Comparison of ENCODE assay signal across 27 mouse cellular contexts in the genomic region with DNA sequence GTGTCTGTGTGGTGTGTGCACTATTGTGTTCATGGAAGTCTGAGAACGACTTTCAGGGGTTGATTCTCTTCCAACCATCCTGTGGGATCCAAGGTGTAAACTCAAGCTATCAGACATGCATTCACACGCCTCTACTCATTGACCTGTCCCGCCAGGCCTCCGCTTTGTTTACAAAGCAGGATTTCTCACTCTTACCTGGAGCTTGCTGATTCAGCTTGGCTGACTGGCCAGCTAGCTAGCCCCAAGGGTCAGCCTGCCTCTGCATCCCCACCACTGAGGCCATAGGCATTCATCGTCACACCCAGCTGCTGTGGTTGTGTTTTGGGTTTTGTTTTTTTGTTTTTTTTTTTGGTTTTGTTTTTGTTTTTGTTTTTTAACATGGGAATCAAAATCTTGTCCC. TPM values are rescaled to one million over a fixed set of nuclear protein-coding genes. Genes with fewer than 3 reads are reported as not detected.
A peak's percentile ranks its signal among the peaks of the same experiment; 100 is the strongest.
DNase-seq lines count a peak whose midpoint lies in the region; ATAC-seq and TF ChIP-seq lines count a peak whose summit lies in the region.
"Had no signal": no experiment of that assay in that cellular context is flagged by ENCODE, and none has a peak within 500 bp of the region (broad histone marks: within the 10 kb centered on the region; RNA-seq: fewer than 3 reads in every experiment).

No protein-coding gene starts in this region.

- TF ChIP-seq EP300 in liver, postnatal 0 days (IDR thresholded peaks at IDR 0.05; ENCODE audit: low read depth) = no peak

- H3K4me1 ChIP-seq in liver, postnatal 0 days (ENCODE audit: insufficient read depth) = peaks cover 4% of the 10 kb centered on the region; the same call in 1 of the 2 replicates
- peaks cover 4% of the 10 kb centered on the region; the same call in 1 of the 2 replicates for H3K4me1 ChIP-seq in liver, embryonic 12.5 days
- no peaks in the 10 kb centered on the region for H3K4me1 ChIP-seq in intestine, postnatal 0 days (replicated peaks; ENCODE audit: control insufficient read depth, insufficient read depth, low read length)
- H3K4me1 ChIP-seq in stomach, embryonic 16.5 days (ENCODE audit: control insufficient read depth, insufficient read depth, low read length) = peaks cover 11% of the 10 kb centered on the region; the same call in 1 of the 2 replicates
- peaks cover 8% of the 10 kb centered on the region for H3K4me1 ChIP-seq in embryonic facial prominence, embryonic 10.5 days
- no peaks in the 10 kb centered on the region for H3K4me1 ChIP-seq in cerebellum, adult 2 months (ENCODE audit: control insufficient read depth, insufficient read depth, low read length)

- no peak for TF ChIP-seq CTCF in liver, postnatal 0 days (IDR thresholded peaks at IDR 0.05; ENCODE audit: low read depth)
- TF ChIP-seq CTCF in intestine, postnatal 0 days (IDR thresholded peaks at IDR 0.05; ENCODE audit: low read depth) = no peak
- no peak for TF ChIP-seq CTCF in cerebellum, adult 2 months (IDR thresholded peaks at IDR 0.05; ENCODE audit: borderline replicate concordance, insufficient read depth, low read depth, low read length)

- no peak overlapping the region for H3K9ac ChIP-seq in liver, postnatal 0 days (replicated peaks)
- no peak overlapping the region for H3K9ac ChIP-seq in liver, embryonic 12.5 days
- no peak overlapping the region for H3K9ac ChIP-seq in intestine, postnatal 0 days (ENCODE audit: low read depth, low read length)
- H3K9ac ChIP-seq in stomach, embryonic 16.5 days (ENCODE audit: low read length) = no peak overlapping the region
- H3K9ac ChIP-seq: embryonic facial prominence, embryonic 12.5 days; embryonic facial prominence, embryonic 15.5 days; forebrain, postnatal 0 days; heart, embryonic 12.5 days; heart, embryonic 15.5 days; hindbrain, embryonic 14.5 days had no signal

- peak; percentile 34 for DNase-seq in liver, postnatal 0 days
- DNase-seq in embryonic facial prominence, embryonic 10.5 days (ENCODE audit: low spot score) = no peak
- DNase-seq in cerebellum, adult 2 months = no peak
- DNase-seq: adrenal gland, postnatal 14 days; cerebellum, adult 11-12 months; cerebellum, adult 9-10 months; forebrain, postnatal 0 days; gastrocnemius, adult 2 months; gastrocnemius, postnatal 14 days; heart, postnatal 4 days had no signal

- H3K27ac ChIP-seq in liver, postnatal 0 days (ENCODE audit: low read depth) = peak overlapping the region; percentile 80
- H3K27ac ChIP-seq in liver, embryonic 12.5 days = no peak overlapping the region
- H3K27ac ChIP-seq in intestine, postnatal 0 days (ENCODE audit: low read depth, low read length) = peak overlapping the region; percentile 22; the same call in 1 of the 2 replicates
- H3K27ac ChIP-seq in stomach, embryonic 16.5 days (ENCODE audit: low read length) = peak overlapping the region; percentile 69
- H3K27ac ChIP-seq in embryonic facial prominence, embryonic 10.5 days (replicated peaks) = no peak overlapping the region
- H3K27ac ChIP-seq in cerebellum, adult 2 months (ENCODE audit: insufficient read depth, low read length) = no peak overlapping the region
- H3K27ac ChIP-seq: embryonic facial prominence, embryonic 12.5 days; embryonic facial prominence, embryonic 15.5 days; heart, embryonic 15.5 days; hindbrain, embryonic 14.5 days; hindbrain, postnatal 0 days had no signal

- no peaks in the 10 kb centered on the region for H3K36me3 ChIP-seq in liver, postnatal 0 days (replicated peaks; ENCODE audit: insufficient read depth, low read length)
- no peaks in the 10 kb centered on the region for H3K36me3 ChIP-seq in liver, embryonic 12.5 days
- no peaks in the 10 kb centered on the region for H3K36me3 ChIP-seq in intestine, postnatal 0 days (ENCODE audit: control insufficient read depth, insufficient read depth)
- no peaks in the 10 kb centered on the region for H3K36me3 ChIP-seq in stomach, embryonic 16.5 days (ENCODE audit: control insufficient read depth, insufficient read depth, low read length)
- H3K36me3 ChIP-seq in embryonic facial prominence, embryonic 10.5 days (replicated peaks) = no peaks in the 10 kb centered on the region
- H3K36me3 ChIP-seq: embryonic facial prominence, embryonic 12.5 days; embryonic facial prominence, embryonic 15.5 days; heart, embryonic 12.5 days; heart, embryonic 15.5 days had no signal

- H3K4me3 ChIP-seq in liver, postnatal 0 days (ENCODE audit: low read depth, low read length) = no peak overlapping the region
- no peak overlapping the region for H3K4me3 ChIP-seq in liver, embryonic 12.5 days
- no peak overlapping the region for H3K4me3 ChIP-seq in intestine, postnatal 0 days (ENCODE audit: low read depth, low read length)
- no peak overlapping the region for H3K4me3 ChIP-seq in stomach, embryonic 16.5 days (replicated peaks; ENCODE audit: low read length)
- no peak overlapping the region for H3K4me3 ChIP-seq in embryonic facial prominence, embryonic 10.5 days
- no peak overlapping the region for H3K4me3 ChIP-seq in cerebellum, adult 2 months (replicated peaks; ENCODE audit: insufficient read depth, low read depth, low read length)
- H3K4me3 ChIP-seq: embryonic facial prominence, embryonic 12.5 days; embryonic facial prominence, embryonic 15.5 days; gastrocnemius, adult 2 months; heart, embryonic 12.5 days; heart, embryonic 15.5 days had no signal

- peak overlapping the region; percentile 15; the same call in 1 of the 2 replicates for H3K4me2 ChIP-seq in liver, postnatal 0 days (ENCODE audit: low read depth, low read length)
- no peak overlapping the region for H3K4me2 ChIP-seq in liver, embryonic 12.5 days
- no peak overlapping the region for H3K4me2 ChIP-seq in intestine, postnatal 0 days (replicated peaks; ENCODE audit: low read depth)
- H3K4me2 ChIP-seq in stomach, embryonic 16.5 days (ENCODE audit: low read depth, low read length) = 0 out of 2 replicates have a peak overlapping the region, but pooled peaks have one; percentile 12
- H3K4me2 ChIP-seq: embryonic facial prominence, embryonic 12.5 days; embryonic facial prominence, embryonic 15.5 days; heart, embryonic 12.5 days; heart, embryonic 15.5 days; hindbrain, embryonic 14.5 days had no signal

- TF ChIP-seq POLR2A in cerebellum, adult 2 months (IDR thresholded peaks at IDR 0.05; ENCODE audit: borderline replicate concordance, insufficient read depth, low read length) = no peak

- H3K9me3 ChIP-seq in liver, postnatal 0 days (ENCODE audit: low read length) = peaks cover 3% of the 10 kb centered on the region; the same call in 1 of the 2 replicates
- H3K9me3 ChIP-seq in liver, embryonic 12.5 days (replicated peaks) = peaks cover 4% of the 10 kb centered on the region; the same call in 1 of the 2 replicates
- no peaks in the 10 kb centered on the region for H3K9me3 ChIP-seq in intestine, postnatal 0 days (ENCODE audit: control insufficient read depth)
- H3K9me3 ChIP-seq in stomach, embryonic 16.5 days (replicated peaks; ENCODE audit: control insufficient read depth, low read length) = peaks cover 2% of the 10 kb centered on the region
- H3K9me3 ChIP-seq in embryonic facial prominence, embryonic 10.5 days = no peaks in the 10 kb centered on the region
- H3K9me3 ChIP-seq: embryonic facial prominence, embryonic 15.5 days; heart, embryonic 15.5 days had no signal

- H3K27me3 ChIP-seq in liver, postnatal 0 days (ENCODE audit: insufficient read depth, low read length) = no peaks in the 10 kb centered on the region
- H3K27me3 ChIP-seq in liver, embryonic 12.5 days (replicated peaks) = peaks cover 29% of the 10 kb centered on the region
- H3K27me3 ChIP-seq in intestine, postnatal 0 days (replicated peaks; ENCODE audit: control insufficient read depth, insufficient read depth, low read length) = no peaks in the 10 kb centered on the region
- no peaks in the 10 kb centered on the region for H3K27me3 ChIP-seq in stomach, embryonic 16.5 days (ENCODE audit: control insufficient read depth, insufficient read depth, low read length)
- H3K27me3 ChIP-seq in embryonic facial prominence, embryonic 10.5 days (replicated peaks; ENCODE audit: low read depth, poor library complexity, severe bottlenecking) = no peaks in the 10 kb centered on the region; the same call in 1 of the 2 replicates
- no peaks in the 10 kb centered on the region for H3K27me3 ChIP-seq in cerebellum, adult 2 months (ENCODE audit: control insufficient read depth, insufficient read depth, low read length)
- H3K27me3 ChIP-seq: embryonic facial prominence, embryonic 12.5 days; embryonic facial prominence, embryonic 15.5 days had no signal

- 56% methylated on average over 5 of the region's 5 CpGs for WGBS in liver, postnatal 0 days (ENCODE audit: insufficient replicate concordance)
- WGBS in liver, embryonic 12.5 days (ENCODE audit: insufficient replicate concordance) = 56% methylated on average over 5 of the region's 5 CpGs
- 42% methylated on average over 5 of the region's 5 CpGs for WGBS in intestine, postnatal 0 days
- WGBS in stomach, embryonic 16.5 days = 50% methylated on average over 5 of the region's 5 CpGs
- WGBS in embryonic facial prominence, embryonic 10.5 days = 73% methylated on average over 5 of the region's 5 CpGs
- 85% methylated on average over 5 of the region's 5 CpGs for WGBS in cerebellum, adult 2 months

- ATAC-seq in liver, postnatal 0 days = no peak; the same call in 1 of the 2 replicates
- no peak for ATAC-seq in liver, embryonic 12.5 days
- no peak for ATAC-seq in intestine, postnatal 0 days
- no peak for ATAC-seq in stomach, embryonic 16.5 days (ENCODE audit: insufficient read depth, low FRiP score)
- ATAC-seq: CD4-positive, CD25-positive, alpha-beta regulatory T cell, adult 4 months; forebrain, embryonic 14.5 days; forebrain, postnatal 0 days; hindbrain, postnatal 0 days had no signal

RNA-seq across cellular contexts. Expression of a gene that starts 1.2 kb away (rescaled TPM):
- 0.24 and 0.26 TPM in 2 replicates for polyA plus RNA-seq in liver, postnatal 0 days (2015; fragmentation: Nextera tagmentation; extraction: Ambion mirVana)
- polyA plus RNA-seq in liver, embryonic 12.5 days (2016; fragmentation: Nextera tagmentation; extraction: Ambion mirVana) = not detected in 2 replicates
- 0.83 and 1.1 TPM in 2 replicates for polyA plus RNA-seq in intestine, postnatal 0 days (2015; fragmentation: Nextera tagmentation; extraction: Ambion mirVana)
- polyA plus RNA-seq in stomach, embryonic 16.5 days (2015; fragmentation: Nextera tagmentation; extraction: Ambion mirVana) = 1.5 and 3.3 TPM in 2 replicates
- not detected in 2 replicates for polyA plus RNA-seq in embryonic facial prominence, embryonic 10.5 days (2016; fragmentation: Nextera tagmentation; extraction: Ambion mirVana)
- polyA plus RNA-seq in cerebellum, adult 2 months (2012; rRNA removed) = not detected in 2 replicates
- polyA plus RNA-seq: adrenal gland, adult 2 months; CD4-positive, CD25-positive, alpha-beta regulatory T cell, adult 4 months; embryonic facial prominence, embryonic 12.5 days; embryonic facial prominence, embryonic 15.5 days; forebrain, embryonic 11.5 days; forebrain, embryonic 14.5 days; forebrain, postnatal 0 days; frontal cortex, adult 2 months; heart, embryonic 12.5 days; hindbrain, embryonic 11.5 days; hindbrain, embryonic 14.5 days; hindbrain, postnatal 0 days had no signal

RNA-seq across cellular contexts. Expression of a gene that starts 7.7 kb away (rescaled TPM):
- 3.9 and 4.2 TPM in 2 replicates for polyA plus RNA-seq in liver, postnatal 0 days (2015; fragmentation: Nextera tagmentation; extraction: Ambion mirVana)
- not detected in 2 replicates for polyA plus RNA-seq in liver, embryonic 12.5 days (2016; fragmentation: Nextera tagmentation; extraction: Ambion mirVana)
- 121 and 284 TPM in 2 replicates for polyA plus RNA-seq in intestine, postnatal 0 days (2015; fragmentation: Nextera tagmentation; extraction: Ambion mirVana)
- polyA plus RNA-seq in stomach, embryonic 16.5 days (2015; fragmentation: Nextera tagmentation; extraction: Ambion mirVana) = 7,568 and 11,997 TPM in 2 replicates
- 0.11 TPM in 1 of 2 replicates, not detected in the other for polyA plus RNA-seq in embryonic facial prominence, embryonic 10.5 days (2016; fragmentation: Nextera tagmentation; extraction: Ambion mirVana)
- polyA plus RNA-seq in cerebellum, adult 2 months (2012; rRNA removed) = not detected in 2 replicates
- polyA plus RNA-seq: C2C12; forebrain, embryonic 11.5 days; forebrain, embryonic 14.5 days; forebrain, postnatal 0 days; hindbrain, embryonic 11.5 days; hindbrain, embryonic 14.5 days; hindbrain, postnatal 0 days had no signal

RNA-seq across cellular contexts. Expression of a gene that starts 10.3 kb away (rescaled TPM):
- 9.8 and 10.5 TPM in 2 replicates for polyA plus RNA-seq in liver, postnatal 0 days (2015; fragmentation: Nextera tagmentation; extraction: Ambion mirVana)
- polyA plus RNA-seq in liver, embryonic 12.5 days (2016; fragmentation: Nextera tagmentation; extraction: Ambion mirVana) = not detected in 2 replicates
- polyA plus RNA-seq in intestine, postnatal 0 days (2015; fragmentation: Nextera tagmentation; extraction: Ambion mirVana) = 0.09 TPM in 1 of 2 replicates, not detected in the other
- 0.15 and 0.20 TPM in 2 replicates for polyA plus RNA-seq in stomach, embryonic 16.5 days (2015; fragmentation: Nextera tagmentation; extraction: Ambion mirVana)
- polyA plus RNA-seq in embryonic facial prominence, embryonic 10.5 days (2016; fragmentation: Nextera tagmentation; extraction: Ambion mirVana) = not detected in 2 replicates
- 0.87 and 1.0 TPM in 2 replicates for polyA plus RNA-seq in cerebellum, adult 2 months (2012; rRNA removed)
- polyA plus RNA-seq: adrenal gland, adult 2 months; C2C12; CD4-positive, CD25-positive, alpha-beta regulatory T cell, adult 4 months; embryonic facial prominence, embryonic 12.5 days; embryonic facial prominence, embryonic 15.5 days; forebrain, embryonic 11.5 days; forebrain, embryonic 14.5 days; heart, embryonic 12.5 days; heart, embryonic 15.5 days; hindbrain, embryonic 11.5 days had no signal

RNA-seq across cellular contexts. Expression of a gene that starts 46.4 kb away (rescaled TPM):
- polyA plus RNA-seq in liver, postnatal 0 days (2015; fragmentation: Nextera tagmentation; extraction: Ambion mirVana) = not detected in 2 replicates
- not detected in 2 replicates for polyA plus RNA-seq in liver, embryonic 12.5 days (2016; fragmentation: Nextera tagmentation; extraction: Ambion mirVana)
- polyA plus RNA-seq in intestine, postnatal 0 days (2015; fragmentation: Nextera tagmentation; extraction: Ambion mirVana) = not detected in 2 replicates
- not detected in 2 replicates for polyA plus RNA-seq in stomach, embryonic 16.5 days (2015; fragmentation: Nextera tagmentation; extraction: Ambion mirVana)
- polyA plus RNA-seq in embryonic facial prominence, embryonic 10.5 days (2016; fragmentation: Nextera tagmentation; extraction: Ambion mirVana) = not detected in 2 replicates
- 0.08 and 0.10 TPM in 2 replicates for polyA plus RNA-seq in cerebellum, adult 2 months (2012; rRNA removed)
- polyA plus RNA-seq: adrenal gland, adult 2 months; C2C12; CD4-positive, CD25-positive, alpha-beta regulatory T cell, adult 4 months; embryonic facial prominence, embryonic 12.5 days; embryonic facial prominence, embryonic 15.5 days; forebrain, embryonic 11.5 days; forebrain, embryonic 14.5 days; forebrain, postnatal 0 days; gonadal fat pad, adult 2 months; heart, embryonic 12.5 days; heart, embryonic 15.5 days; hindbrain, embryonic 11.5 days; hindbrain, embryonic 14.5 days; hindbrain, postnatal 0 days had no signal

RNA-seq across cellular contexts. Expression of a gene that starts 49.4 kb away (rescaled TPM):
- polyA plus RNA-seq in liver, postnatal 0 days (2015; fragmentation: Nextera tagmentation; extraction: Ambion mirVana) = 94.0 and 99.8 TPM in 2 replicates
- 123 and 128 TPM in 2 replicates for polyA plus RNA-seq in liver, embryonic 12.5 days (2016; fragmentation: Nextera tagmentation; extraction: Ambion mirVana)
- polyA plus RNA-seq in intestine, postnatal 0 days (2015; fragmentation: Nextera tagmentation; extraction: Ambion mirVana) = 206 and 210 TPM in 2 replicates
- 175 and 181 TPM in 2 replicates for polyA plus RNA-seq in stomach, embryonic 16.5 days (2015; fragmentation: Nextera tagmentation; extraction: Ambion mirVana)
- polyA plus RNA-seq in embryonic facial prominence, embryonic 10.5 days (2016; fragmentation: Nextera tagmentation; extraction: Ambion mirVana) = 187 and 191 TPM in 2 replicates
- 153 and 162 TPM in 2 replicates for polyA plus RNA-seq in cerebellum, adult 2 months (2012; rRNA removed)

Comparison
In these comparisons a context has a peak if more than half of its experiments do, and no peak if none do; other contexts are left out.
1. H3K27ac ChIP-seq: peak in liver, postnatal 0 days (single experiment), intestine, postnatal 0 days (single experiment) and stomach, embryonic 16.5 days (single experiment); none in liver, embryonic 12.5 days (single experiment), embryonic facial prominence, embryonic 10.5 days (single experiment) and cerebellum, adult 2 months (single experiment).
2. H3K4me2 ChIP-seq: peak in liver, postnatal 0 days (single experiment) and stomach, embryonic 16.5 days (single experiment); none in liver, embryonic 12.5 days (single experiment) and intestine, postnatal 0 days (single experiment).
3. RNA of a gene that starts 7.7 kb away (polyA plus RNA-seq): 7,568 to 11,997 TPM in stomach, embryonic 16.5 days; 121 to 284 TPM in intestine, postnatal 0 days, 3.9 to 4.2 TPM in liver, postnatal 0 days, 0.11 TPM in embryonic facial prominence, embryonic 10.5 days, not detected in cerebellum, adult 2 months and not detected in liver, embryonic 12.5 days; every median in the first group is over 10 times any median in the second.